Mouse (Mus musculus): ENCODE measurements around the gene Cxcl2. TPM values are rescaled to one million over a fixed set of nuclear protein-coding genes. Genes with fewer than 3 reads are reported as not detected.

The Cxcl2 gene
- polyA plus RNA-seq, 2 experiments, result 0.65 TPM; not detected in 1

- Histone ChIP-seq H3K36me3 (ENCODE audit: control insufficient read depth, insufficient read depth, low read length) (no peaks in the 10 kb centered on the region), H3K9ac (ENCODE audit: low read depth, low read length, severe bottlenecking) (no peak overlapping the region), H3K27me3 (ENCODE audit: control insufficient read depth, insufficient read depth, low read length) (no peaks in the 10 kb centered on the region; the same call in 1 of the 2 replicates), H3K27ac (replicated peaks; ENCODE audit: low read depth, low read length) (no peak overlapping the region), H3K4me1 (ENCODE audit: control insufficient read depth, insufficient read depth, low read length) (peaks cover 6% of the 10 kb centered on the region), H3K9me3 (ENCODE audit: control insufficient read depth, low read length) (no peaks in the 10 kb centered on the region), H3K4me3 (replicated peaks; ENCODE audit: low read length) (no peak overlapping the region), H3K4me2 (replicated peaks; ENCODE audit: low read depth, low read length, severe bottlenecking) (no peak overlapping the region)
- WGBS, result 64% methylated on average over 8 of the region's 8 CpGs
- no peak for TF ChIP-seq POLR2A (IDR thresholded peaks at IDR 0.05; ENCODE audit: borderline replicate concordance, extremely low read depth, insufficient read depth, insufficient read length)
- ATAC-seq (ENCODE audit: low FRiP score, low read depth), result no peak
- no peak for DNase-seq (ENCODE audit: low spot score)
These were observed 9.4 kb upstream of the Cxcl2 start for GRCm38 (mm10) chr5:90894231-90894630.

GRCm38 (mm10) chr5:90897429-90897828, 6.2 kb upstream of the Cxcl2 start:
- WGBS, result 77% methylated on average over 3 of the region's 3 CpGs
- no peak for TF ChIP-seq POLR2A (IDR thresholded peaks at IDR 0.05; ENCODE audit: borderline replicate concordance, extremely low read depth, insufficient read depth, insufficient read length)
- Histone ChIP-seq H3K4me1 (ENCODE audit: control insufficient read depth, insufficient read depth, low read length) (peaks cover 9% of the 10 kb centered on the region), H3K4me2 (replicated peaks; ENCODE audit: low read depth, low read length, severe bottlenecking) (no peak overlapping the region), H3K27ac (replicated peaks; ENCODE audit: low read depth, low read length) (no peak overlapping the region), H3K9ac (ENCODE audit: low read depth, low read length, severe bottlenecking) (no peak overlapping the region), H3K27me3 (ENCODE audit: control insufficient read depth, insufficient read depth, low read length) (no peaks in the 10 kb centered on the region), H3K36me3 (ENCODE audit: control insufficient read depth, insufficient read depth, low read length) (no peaks in the 10 kb centered on the region), H3K9me3 (ENCODE audit: control insufficient read depth, low read length) (no peaks in the 10 kb centered on the region), H3K4me3 (replicated peaks; ENCODE audit: low read length) (no peak overlapping the region)
- no peak for ATAC-seq (ENCODE audit: low FRiP score, low read depth)
- no peak for DNase-seq (ENCODE audit: low spot score)

GRCm38 (mm10) chr5:90899308-90899707, 4.4 kb upstream of the Cxcl2 start:
- Histone ChIP-seq H3K4me3 (replicated peaks; ENCODE audit: low read length) (no peak overlapping the region), H3K9ac (ENCODE audit: low read depth, low read length, severe bottlenecking) (no peak overlapping the region), H3K4me1 (ENCODE audit: control insufficient read depth, insufficient read depth, low read length) (peaks cover 18% of the 10 kb centered on the region), H3K9me3 (ENCODE audit: control insufficient read depth, low read length) (no peaks in the 10 kb centered on the region), H3K4me2 (replicated peaks; ENCODE audit: low read depth, low read length, severe bottlenecking) (no peak overlapping the region), H3K27me3 (ENCODE audit: control insufficient read depth, insufficient read depth, low read length) (peaks cover 12% of the 10 kb centered on the region; the same call in 1 of the 2 replicates), H3K27ac (replicated peaks; ENCODE audit: low read depth, low read length) (no peak overlapping the region), H3K36me3 (ENCODE audit: control insufficient read depth, insufficient read depth, low read length) (no peaks in the 10 kb centered on the region)
- 73% methylated on average over 5 of the region's 5 CpGs for WGBS
- no peak for ATAC-seq (ENCODE audit: low FRiP score, low read depth)
- DNase-seq (ENCODE audit: low spot score), result no peak
- no peak for TF ChIP-seq POLR2A (IDR thresholded peaks at IDR 0.05; ENCODE audit: borderline replicate concordance, extremely low read depth, insufficient read depth, insufficient read length)

GRCm38 (mm10) chr5:90900147-90900546, 3.5 kb upstream of the Cxcl2 start:
- ATAC-seq (ENCODE audit: low FRiP score, low read depth) (no peak), DNase-seq (ENCODE audit: low spot score) (peak; percentile 80)
- 0 out of 2 replicates have a peak overlapping the region, but pooled peaks have one; percentile 10 for H3K4me2 ChIP-seq (replicated peaks; ENCODE audit: low read depth, low read length, severe bottlenecking)
- no peaks in the 10 kb centered on the region for H3K9me3 ChIP-seq (ENCODE audit: control insufficient read depth, low read length)
- H3K4me1 ChIP-seq (ENCODE audit: control insufficient read depth, insufficient read depth, low read length), result peaks cover 18% of the 10 kb centered on the region
- no peak overlapping the region for H3K4me3 ChIP-seq (replicated peaks; ENCODE audit: low read length)
- H3K27ac ChIP-seq (replicated peaks; ENCODE audit: low read depth, low read length), result no peak overlapping the region
- no peak overlapping the region for H3K9ac ChIP-seq (ENCODE audit: low read depth, low read length, severe bottlenecking)
- TF ChIP-seq POLR2A (IDR thresholded peaks at IDR 0.05; ENCODE audit: borderline replicate concordance, extremely low read depth, insufficient read depth, insufficient read length), result no peak
- no peaks in the 10 kb centered on the region for H3K36me3 ChIP-seq (ENCODE audit: control insufficient read depth, insufficient read depth, low read length)
- peaks cover 20% of the 10 kb centered on the region; the same call in 1 of the 2 replicates for H3K27me3 ChIP-seq (ENCODE audit: control insufficient read depth, insufficient read depth, low read length)
- WGBS, result 21% methylated on average over 7 of the region's 7 CpGs

GRCm38 (mm10) chr5:90900688-90901087, 3.0 kb upstream of the Cxcl2 start:
- Histone ChIP-seq H3K4me2 (replicated peaks; ENCODE audit: low read depth, low read length, severe bottlenecking) (no peak overlapping the region), H3K9ac (ENCODE audit: low read depth, low read length, severe bottlenecking) (no peak overlapping the region), H3K36me3 (ENCODE audit: control insufficient read depth, insufficient read depth, low read length) (no peaks in the 10 kb centered on the region), H3K9me3 (ENCODE audit: control insufficient read depth, low read length) (no peaks in the 10 kb centered on the region), H3K4me1 (ENCODE audit: control insufficient read depth, insufficient read depth, low read length) (peaks cover 18% of the 10 kb centered on the region), H3K4me3 (replicated peaks; ENCODE audit: low read length) (no peak overlapping the region), H3K27ac (replicated peaks; ENCODE audit: low read depth, low read length) (no peak overlapping the region), H3K27me3 (ENCODE audit: control insufficient read depth, insufficient read depth, low read length) (peaks cover 20% of the 10 kb centered on the region; the same call in 1 of the 2 replicates)
- WGBS, result 70% methylated on average over 7 of the region's 7 CpGs
- ATAC-seq (ENCODE audit: low FRiP score, low read depth), result no peak
- no peak for DNase-seq (ENCODE audit: low spot score)
- no peak for TF ChIP-seq POLR2A (IDR thresholded peaks at IDR 0.05; ENCODE audit: borderline replicate concordance, extremely low read depth, insufficient read depth, insufficient read length)
